Mouse (Mus musculus) embryonic facial prominence, embryonic 13.5 days (tissue): ENCODE measurements around the gene Cped1. TPM values are rescaled to one million over a fixed set of nuclear protein-coding genes. Genes with fewer than 3 reads are reported as not detected.

ENCODE experiments used
- ATAC-seq: fragments of 200-750 bp; cut with Nextera tagmentation; 2 replicates; pipeline ENCODE4 v1.8.0; 2017; ENCODE audit warnings: low read depth; ENCODE audit not compliant: insufficient number of reproducible peaks, insufficient read depth, low FRiP score, low TSS enrichment
- H3K27ac ChIP-seq: fragments of 300-500 bp; sonication (generic); 2 replicates; pipeline ENCODE4 v1.5.1; 2015; ENCODE audit warnings: moderate library complexity, mild to moderate bottlenecking, inconsistent platforms
- H3K27me3 ChIP-seq: fragments of 300-500 bp; sonication (generic); 2 replicates; pipeline ENCODE4 v1.6.1; 2015; ENCODE audit warnings: mild to moderate bottlenecking, inconsistent platforms
- H3K36me3 ChIP-seq: fragments of 300-500 bp; sonication (generic); 2 replicates; pipeline ENCODE4 v1.6.1; 2015; ENCODE audit warnings: mild to moderate bottlenecking, inconsistent platforms
- H3K4me1 ChIP-seq: fragments of 300-500 bp; sonication (generic); 2 replicates; pipeline ENCODE4 v1.6.1; 2015; ENCODE audit warnings: inconsistent platforms
- H3K4me2 ChIP-seq: fragments of 300-500 bp; sonication (generic); 2 replicates; pipeline ENCODE4 v1.6.1; 2015; ENCODE audit warnings: moderate library complexity, mild to moderate bottlenecking, inconsistent platforms
- H3K4me3 ChIP-seq: fragments of 300-500 bp; sonication (generic); 2 replicates; pipeline ENCODE4 v1.5.1; 2015; ENCODE audit warnings: mild to moderate bottlenecking, inconsistent platforms
- H3K9ac ChIP-seq: fragments of 300-500 bp; sonication (generic); 2 replicates; pipeline ENCODE4 v1.6.1; 2015; ENCODE audit warnings: mild to moderate bottlenecking, inconsistent platforms
- H3K9me3 ChIP-seq: fragments of 300-500 bp; sonication (generic); 2 replicates; pipeline ENCODE4 v1.6.1; 2016; ENCODE audit warnings: inconsistent platforms
- WGBS: fragments of 180-500 bp; shearing (Covaris S2); methylation state at CpG from one replicate; pipeline ENCODE4 v1.1.7; 2015; ENCODE audit warnings: mixed read lengths; 5-methylcytosine and 5-hydroxymethylcytosine counted together
- polyA plus RNA-seq: library from polyadenylated mRNA; unstranded; fragments of >200 nt; fragmentation: Nextera tagmentation; extraction: Ambion mirVana; gene quantifications from 2 replicates; pipeline ENCODE4 v1.2.1, GENCODE M21; 2015

Gene Cped1
- polyA plus RNA-seq, 1 experiment from 2014 or later, result 42.6 TPM

- H3K27me3 ChIP-seq, result peaks cover 56% of the 10 kb centered on the region
- H3K9ac ChIP-seq, result peak overlapping the region; percentile 63
- H3K4me1 ChIP-seq, result peaks cover 23% of the 10 kb centered on the region
- peak; percentile 44; the same call in 1 of the 2 replicates for ATAC-seq
- peak overlapping the region; percentile 50 for H3K4me3 ChIP-seq
- peak overlapping the region; percentile 85 for H3K4me2 ChIP-seq
- no peaks in the 10 kb centered on the region for H3K9me3 ChIP-seq
- no peaks in the 10 kb centered on the region for H3K36me3 ChIP-seq
- no peak overlapping the region for H3K27ac ChIP-seq
- WGBS, result under 1% methylated on average over 38 of the region's 38 CpGs
These were observed 303.2 kb downstream of the Cped1 start for GRCm38 (mm10) chr6:22288737-22289460.

GRCm38 (mm10) chr6:22289461-22290021 is 303.8 kb downstream of the Cped1 start:
- Histone ChIP-seq H3K4me2 (peak overlapping the region; percentile 85), H3K9ac (peak overlapping the region; percentile 63), H3K4me3 (peak overlapping the region; percentile 50), H3K4me1 (peaks cover 23% of the 10 kb centered on the region), H3K27ac (no peak overlapping the region), H3K36me3 (no peaks in the 10 kb centered on the region), H3K9me3 (no peaks in the 10 kb centered on the region), H3K27me3 (peaks cover 56% of the 10 kb centered on the region)
- 2% methylated on average over 21 of the region's 21 CpGs for WGBS
- ATAC-seq, result no peak

DNA sequence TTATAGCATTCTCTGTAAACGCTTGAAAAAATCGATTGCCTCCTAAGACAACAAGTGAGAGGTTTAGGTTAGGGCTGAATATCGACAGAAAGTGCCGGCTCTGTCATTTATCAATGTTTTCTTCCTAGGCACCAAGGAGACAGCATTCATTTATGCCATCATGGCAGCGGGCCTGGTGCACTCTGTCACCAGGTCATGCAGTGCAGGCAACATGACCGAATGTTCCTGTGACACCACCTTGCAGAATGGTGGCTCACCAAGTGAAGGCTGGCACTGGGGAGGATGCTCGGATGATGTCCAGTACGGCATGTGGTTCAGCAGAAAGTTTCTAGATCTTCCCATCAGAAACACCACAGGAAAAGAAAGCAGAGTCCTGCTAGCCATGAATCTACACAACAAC is 305.1 kb downstream of the Cped1 start:
- H3K27me3 ChIP-seq, result peaks cover 56% of the 10 kb centered on the region
- no peaks in the 10 kb centered on the region for H3K36me3 ChIP-seq
- 78% methylated on average over 8 of the region's 8 CpGs for WGBS
- no peak overlapping the region for H3K27ac ChIP-seq
- no peak overlapping the region for H3K4me3 ChIP-seq
- peaks cover 23% of the 10 kb centered on the region for H3K4me1 ChIP-seq
- no peak overlapping the region for H3K9ac ChIP-seq
- H3K4me2 ChIP-seq, result no peak overlapping the region
- H3K9me3 ChIP-seq, result no peaks in the 10 kb centered on the region
- ATAC-seq, result no peak

GRCm38 (mm10) chr6:22292056-22292455 is 306.3 kb downstream of the Cped1 start:
- Histone ChIP-seq H3K4me3 (no peak overlapping the region), H3K4me1 (peaks cover 29% of the 10 kb centered on the region), H3K4me2 (no peak overlapping the region), H3K27ac (no peak overlapping the region), H3K9ac (no peak overlapping the region), H3K36me3 (no peaks in the 10 kb centered on the region), H3K9me3 (no peaks in the 10 kb centered on the region), H3K27me3 (peaks cover 46% of the 10 kb centered on the region)
- ATAC-seq, result no peak
- WGBS, result 29% methylated on average over 4 of the region's 4 CpGs

DNA sequence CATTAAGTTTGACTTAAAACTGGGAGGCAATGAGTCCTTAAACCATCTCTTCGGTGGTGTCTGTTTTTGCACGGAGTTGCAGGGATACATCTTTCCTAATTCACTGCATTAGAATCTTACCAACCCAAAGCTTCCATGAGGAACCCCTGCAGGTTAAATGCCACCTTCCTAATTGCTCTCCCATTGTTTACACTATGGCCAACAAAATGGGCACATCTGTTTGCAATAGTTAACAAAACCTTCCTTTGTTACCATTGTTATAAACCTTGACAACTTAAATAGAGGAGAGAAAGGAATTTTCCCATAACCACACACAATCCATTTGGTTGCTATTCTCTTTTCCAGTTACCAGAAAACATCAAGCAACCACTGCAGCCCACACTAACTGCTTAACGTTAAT is 308.2 kb downstream of the Cped1 start:
- Histone ChIP-seq H3K36me3 (no peaks in the 10 kb centered on the region), H3K27ac (no peak overlapping the region), H3K9ac (no peak overlapping the region), H3K4me3 (no peak overlapping the region), H3K27me3 (peaks cover 27% of the 10 kb centered on the region), H3K4me2 (no peak overlapping the region), H3K9me3 (no peaks in the 10 kb centered on the region), H3K4me1 (peaks cover 15% of the 10 kb centered on the region)
- 24% methylated on average over 3 of the region's 3 CpGs for WGBS
- no peak for ATAC-seq

DNA sequence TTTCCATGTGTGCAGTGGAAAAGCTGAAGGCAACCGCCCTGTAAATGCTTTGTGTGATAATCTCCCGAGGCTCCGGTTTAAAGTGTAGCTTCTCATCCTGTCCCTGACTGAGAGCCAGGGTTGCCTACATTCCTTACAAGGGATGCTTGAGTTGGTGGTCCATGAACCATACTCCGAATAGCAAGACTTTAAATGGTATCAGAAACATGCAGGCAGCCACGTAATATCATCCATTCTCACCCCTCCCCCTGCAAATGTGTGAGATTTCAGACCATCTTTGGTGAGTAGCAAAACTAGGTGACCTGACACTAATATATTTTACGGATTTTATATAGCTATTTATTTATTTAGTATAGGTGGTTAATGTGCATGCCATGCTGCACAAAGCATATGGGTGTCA is 311.3 kb downstream of the Cped1 start:
- H3K27me3 ChIP-seq, result peaks cover 7% of the 10 kb centered on the region; the same call in 1 of the 2 replicates
- 70% methylated on average over 6 of the region's 6 CpGs for WGBS
- H3K9me3 ChIP-seq, result no peaks in the 10 kb centered on the region
- no peak overlapping the region for H3K4me3 ChIP-seq
- H3K9ac ChIP-seq, result no peak overlapping the region
- H3K4me2 ChIP-seq, result no peak overlapping the region
- H3K27ac ChIP-seq, result no peak overlapping the region
- no peak for ATAC-seq
- H3K36me3 ChIP-seq, result no peaks in the 10 kb centered on the region
- peaks cover 12% of the 10 kb centered on the region for H3K4me1 ChIP-seq

- Histone ChIP-seq H3K27me3 (peaks cover 7% of the 10 kb centered on the region; the same call in 1 of the 2 replicates), H3K27ac (no peak overlapping the region), H3K9ac (no peak overlapping the region), H3K4me3 (no peak overlapping the region), H3K4me1 (peaks cover 12% of the 10 kb centered on the region), H3K9me3 (no peaks in the 10 kb centered on the region), H3K36me3 (no peaks in the 10 kb centered on the region), H3K4me2 (no peak overlapping the region)
- WGBS, result 63% methylated on average over 14 of the region's 14 CpGs
- no peak for ATAC-seq
These were observed 312.3 kb downstream of the Cped1 start for GRCm38 (mm10) chr6:22298059-22298458.

Other genes with a start within 250 kb of the Cped1 start
- 31.5 and 42.2 TPM in 2 replicates for gene Tspan12, start 133.4 kb upstream of the Cped1 start, polyA plus RNA-seq
- gene Ing3, start 36.3 kb upstream of the Cped1 start, polyA plus RNA-seq, result 60.6 and 67.0 TPM in 2 replicates